Mouse (Mus musculus): ENCODE measurements around the gene Gm4756.

GRCm38 (mm10) chr12:72533986-72534385, 115.5 kb downstream of the Gm4756 start:
- TF ChIP-seq CTCF (conservative IDR thresholded peaks at IDR 0.05; ENCODE audit: low read length): no peak
- TF ChIP-seq POU5F1 (IDR thresholded peaks at IDR 0.05; ENCODE audit: borderline replicate concordance, low read length): no peak

Data from E14TG2a.4 (cell line).